Mouse (Mus musculus): ENCODE results near the gene R3hdm4.

R3hdm4 gene

DNA sequence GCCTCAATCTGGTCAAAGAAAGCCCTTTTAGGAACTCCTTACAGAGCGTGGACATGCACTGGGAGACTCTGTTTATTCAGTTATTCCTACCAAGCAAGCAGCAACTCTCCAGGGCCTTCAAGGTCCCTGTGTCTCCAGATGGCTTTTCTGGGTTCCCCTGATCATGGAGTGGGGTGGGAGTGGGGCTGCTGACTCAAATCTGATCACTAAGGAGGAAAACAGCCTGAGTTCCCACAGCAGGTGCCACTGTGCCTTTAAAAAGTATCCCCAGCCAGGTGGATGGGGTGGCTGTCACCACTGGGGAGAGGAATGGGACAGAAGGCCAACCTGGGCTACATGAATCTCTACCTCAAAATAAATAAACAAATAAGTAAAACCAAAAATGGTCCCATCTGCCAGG is 22.0 kb upstream of the R3hdm4 start:
- no peak for DNase-seq (ENCODE audit: inconsistent ontology term)

DNA sequence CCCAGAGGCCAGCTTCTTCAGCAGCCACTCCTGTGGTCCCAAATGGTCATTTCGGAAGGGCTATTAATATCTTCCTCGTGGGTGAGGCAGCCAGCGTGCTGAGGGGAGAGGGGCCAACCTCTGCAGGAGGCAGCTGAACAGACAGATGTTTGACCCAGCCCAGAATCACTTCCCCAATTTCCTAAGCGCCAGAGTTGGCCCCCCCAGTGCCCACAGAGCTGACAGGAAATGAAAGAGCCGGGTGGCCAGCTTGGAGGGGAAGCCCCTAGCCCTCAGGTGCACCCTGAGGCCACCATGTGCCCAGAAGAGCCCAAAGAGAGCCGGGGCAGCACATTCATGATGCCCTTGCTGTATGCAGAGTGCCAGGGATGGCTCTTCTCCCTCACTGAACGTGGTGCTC is 19.7 kb upstream of the R3hdm4 start:
- DNase-seq (ENCODE audit: inconsistent ontology term) = no peak

DNA sequence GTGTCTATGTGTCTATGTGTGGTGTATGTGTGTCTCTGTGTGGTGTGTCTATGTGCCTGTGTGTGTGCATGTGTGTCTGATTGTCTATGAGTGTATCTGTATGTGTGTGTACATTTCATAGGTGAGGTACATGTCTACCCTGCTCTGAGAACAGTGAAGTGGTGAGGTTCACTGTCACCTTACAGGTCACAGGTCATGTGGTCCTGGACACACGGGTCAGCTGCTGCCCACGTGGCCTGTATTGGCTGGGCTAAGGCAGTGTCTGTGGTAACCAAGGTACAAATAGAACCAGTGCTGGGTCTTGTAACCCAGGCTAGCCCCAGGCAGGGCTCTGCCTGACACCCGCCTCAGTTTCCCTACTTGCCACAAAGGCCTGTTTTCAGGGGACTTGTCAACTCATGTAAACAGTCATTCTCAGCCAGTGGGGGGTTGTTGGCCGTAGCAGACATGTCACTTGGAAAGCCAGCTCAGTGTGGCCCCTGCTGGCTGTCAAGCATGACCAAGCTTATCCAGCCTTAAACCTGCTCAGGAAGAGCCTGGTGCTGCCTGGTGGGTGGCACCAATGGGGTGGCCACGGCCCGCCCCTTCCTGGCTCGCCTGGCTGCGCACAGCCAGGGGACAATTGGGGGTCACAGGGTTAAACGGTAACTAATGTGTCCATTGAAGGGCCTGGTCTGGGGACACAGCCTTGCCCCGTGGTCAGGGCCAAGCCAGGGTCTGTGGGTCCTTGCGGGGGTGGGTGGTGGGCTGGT is 16.9 kb upstream of the R3hdm4 start:
- DNase-seq (ENCODE audit: inconsistent ontology term) = no peak

DNA sequence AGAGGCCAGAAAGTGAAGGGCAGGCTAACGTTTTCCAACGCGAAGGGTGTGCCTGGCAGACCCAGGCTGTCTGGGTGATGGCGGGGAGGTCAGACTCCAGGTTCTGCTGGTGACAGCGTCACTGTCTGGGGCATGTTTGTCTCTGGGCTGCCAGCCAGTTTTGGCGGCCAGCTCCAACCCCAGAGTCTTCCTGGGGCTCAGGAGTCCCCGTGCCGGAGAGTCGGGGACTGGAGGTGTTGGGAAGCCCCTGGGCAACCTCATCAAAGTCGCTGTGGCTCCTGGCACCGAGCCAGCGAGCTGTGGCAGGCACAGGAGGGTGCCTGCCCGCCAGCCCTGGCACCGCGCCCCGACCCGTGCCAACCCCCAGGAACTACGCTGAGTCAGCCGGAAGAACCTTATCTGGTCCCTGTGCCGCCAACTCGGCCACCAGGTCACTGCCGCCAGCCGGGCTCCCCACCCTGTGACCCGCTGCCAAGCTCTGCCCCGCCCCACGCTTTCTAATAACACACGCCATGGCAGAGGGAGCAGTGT is 16.0 kb upstream of the R3hdm4 start:
- peak; percentile 94 for DNase-seq (ENCODE audit: inconsistent ontology term)

DNA sequence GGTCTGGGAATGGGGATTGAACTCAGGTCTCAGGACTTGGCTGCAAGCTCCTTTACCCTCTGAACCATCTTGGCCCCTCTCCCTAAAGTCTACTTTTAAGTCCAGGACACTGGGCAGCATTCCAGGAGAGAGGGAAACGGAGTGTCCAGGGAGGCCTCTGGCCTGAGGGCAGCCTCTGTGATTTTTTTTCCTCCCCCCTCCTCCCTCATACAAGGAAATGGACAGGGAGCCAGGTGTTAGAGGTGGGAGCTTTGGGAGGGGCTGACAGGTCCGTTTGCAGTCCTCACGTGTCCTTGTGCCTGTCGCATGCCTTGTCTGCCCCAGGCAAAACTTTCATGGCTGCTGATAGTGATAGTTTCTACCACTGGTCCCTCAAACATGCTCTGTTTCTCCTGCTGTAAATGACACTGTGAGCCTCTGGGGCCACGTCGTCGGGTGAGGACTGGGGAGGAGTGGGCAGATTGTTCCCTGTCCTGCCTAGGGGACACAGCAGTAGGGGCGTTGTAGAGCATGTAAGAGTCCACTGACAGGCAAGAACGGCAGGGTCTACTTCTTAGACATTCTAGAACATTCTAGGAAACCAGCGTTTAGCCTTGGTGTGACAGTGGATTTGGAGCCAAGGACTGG is 15.4 kb upstream of the R3hdm4 start:
- DNase-seq (ENCODE audit: inconsistent ontology term) = no peak

DNA sequence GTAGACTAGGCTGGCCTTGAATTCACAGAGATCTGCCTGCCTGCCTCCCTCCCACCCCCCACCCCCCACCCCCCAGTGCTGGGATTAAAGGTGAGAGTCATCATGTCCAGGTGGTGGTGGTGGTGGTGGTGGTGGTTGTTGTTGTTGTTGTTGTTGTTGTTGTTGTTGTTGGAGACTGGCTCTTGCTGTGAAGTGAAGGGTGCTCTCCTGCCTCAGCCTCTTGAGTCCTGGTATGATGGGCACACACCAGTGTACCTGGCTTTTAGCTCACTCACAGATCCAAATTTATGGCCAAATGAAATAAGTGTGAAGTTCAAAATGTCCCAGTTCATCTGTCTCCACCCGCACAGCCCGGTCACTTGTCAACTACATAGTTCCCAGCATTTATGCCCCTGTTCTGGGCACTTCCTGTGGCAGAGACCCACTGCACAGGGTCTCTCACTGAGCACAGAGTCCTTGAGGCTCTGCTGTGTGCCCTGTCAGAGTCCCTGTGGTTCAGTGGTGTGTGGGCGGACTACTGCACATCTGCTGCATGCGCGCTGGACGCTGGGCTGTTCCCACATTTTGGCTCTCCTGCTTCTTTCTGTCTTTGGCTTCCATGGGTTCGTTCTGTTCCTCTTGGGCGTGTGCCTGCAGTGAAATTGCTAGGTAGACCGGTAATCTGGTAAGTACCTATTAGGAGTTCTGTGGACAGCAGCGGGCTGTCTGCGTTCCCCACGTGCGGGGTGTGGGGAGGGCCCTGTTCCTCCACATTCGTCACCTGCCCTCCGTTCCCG is 14.0 kb upstream of the R3hdm4 start:
- no peak for DNase-seq (ENCODE audit: inconsistent ontology term)

DNA sequence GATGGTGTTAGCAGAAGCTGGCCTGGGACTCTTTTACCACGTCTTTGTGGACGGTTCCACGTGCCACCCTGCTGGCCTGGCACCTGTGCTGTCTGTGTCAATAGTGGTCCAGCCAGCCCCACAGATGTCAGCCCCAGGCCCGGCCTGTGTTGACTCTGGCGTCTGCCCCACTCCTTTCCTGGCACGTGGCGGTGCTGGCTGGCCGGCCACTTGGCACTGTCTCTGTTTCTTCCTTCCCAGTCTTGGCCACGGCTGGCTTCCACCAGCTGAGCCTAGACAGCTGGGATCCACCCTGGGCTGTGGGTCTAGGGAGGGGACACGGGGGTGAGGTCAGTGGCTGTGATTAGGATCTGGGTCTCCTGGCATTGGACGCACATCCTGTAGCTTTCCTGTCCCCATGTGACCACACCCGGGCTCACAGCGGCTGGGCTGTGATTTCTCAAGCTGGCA is 13.3 kb upstream of the R3hdm4 start:
- DNase-seq (ENCODE audit: inconsistent ontology term) = peak; percentile 97

DNA sequence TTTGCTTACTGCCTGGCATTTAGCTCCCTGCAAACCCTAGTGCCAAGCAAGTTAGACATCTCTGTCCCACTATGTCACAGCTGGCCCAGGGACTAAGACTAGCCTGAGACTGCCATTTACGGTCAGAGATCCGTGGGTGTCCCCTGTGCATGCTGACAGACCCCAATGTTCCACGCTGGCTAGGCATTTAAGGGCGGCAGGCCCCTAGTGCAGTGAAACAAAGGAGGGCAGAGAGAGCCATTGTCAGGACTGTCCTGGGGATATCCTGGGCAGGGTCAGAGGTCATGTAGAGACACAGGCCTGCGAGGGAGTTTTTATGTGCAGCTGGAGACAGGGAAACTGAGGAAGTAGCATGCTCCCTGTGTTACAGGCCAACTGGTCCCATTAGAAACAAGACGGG is 12.9 kb upstream of the R3hdm4 start:
- DNase-seq (ENCODE audit: inconsistent ontology term) = no peak

DNA sequence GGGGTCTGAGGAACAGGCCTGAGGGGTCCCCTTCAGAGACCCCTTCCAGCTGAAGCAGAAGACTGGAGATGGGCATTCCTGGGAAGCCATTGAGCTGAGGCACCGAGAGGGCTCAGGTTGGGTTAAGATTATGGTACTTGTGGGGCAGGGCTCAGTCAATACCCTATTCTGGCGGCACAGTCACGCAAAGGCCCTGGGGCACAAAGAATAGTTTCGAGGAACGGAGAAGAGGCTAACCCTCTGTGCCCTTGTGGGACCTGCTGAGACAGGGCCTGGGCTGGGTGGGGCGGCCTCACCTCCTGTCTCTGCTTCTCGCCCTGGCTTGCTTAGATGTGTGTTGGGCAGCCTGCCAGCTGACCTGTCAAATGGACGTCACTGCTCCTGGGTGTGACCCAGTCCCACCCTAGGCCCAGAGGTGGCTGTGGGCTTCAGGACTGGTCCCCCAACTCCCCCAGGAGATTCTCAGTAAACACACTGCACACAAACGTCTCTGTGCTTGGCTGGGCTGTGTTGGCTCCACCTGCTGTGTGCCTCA is 12.2 kb upstream of the R3hdm4 start:
- DNase-seq (ENCODE audit: inconsistent ontology term) = no peak

DNA sequence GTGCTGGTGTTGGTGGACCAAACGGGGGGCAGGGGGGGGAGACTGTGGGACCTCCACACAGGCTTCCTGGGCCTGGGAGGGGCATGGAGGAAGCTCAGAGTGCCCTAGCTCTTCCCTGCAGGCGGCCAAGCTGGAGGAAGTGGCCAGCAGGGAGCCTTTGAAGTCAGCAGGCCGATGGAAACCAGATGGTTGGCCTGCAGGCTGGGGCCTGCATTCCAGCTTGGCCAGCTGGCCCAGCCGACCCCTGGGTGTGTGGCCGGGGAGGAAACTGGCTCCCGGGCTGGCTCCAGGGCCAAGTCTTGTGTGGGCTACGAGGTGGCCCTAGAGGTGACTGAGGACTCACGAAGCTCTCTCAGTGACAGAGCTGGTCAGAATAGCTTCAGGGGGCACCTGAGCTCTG is 11.7 kb upstream of the R3hdm4 start:
- peak; percentile 91 for DNase-seq (ENCODE audit: inconsistent ontology term)

DNA sequence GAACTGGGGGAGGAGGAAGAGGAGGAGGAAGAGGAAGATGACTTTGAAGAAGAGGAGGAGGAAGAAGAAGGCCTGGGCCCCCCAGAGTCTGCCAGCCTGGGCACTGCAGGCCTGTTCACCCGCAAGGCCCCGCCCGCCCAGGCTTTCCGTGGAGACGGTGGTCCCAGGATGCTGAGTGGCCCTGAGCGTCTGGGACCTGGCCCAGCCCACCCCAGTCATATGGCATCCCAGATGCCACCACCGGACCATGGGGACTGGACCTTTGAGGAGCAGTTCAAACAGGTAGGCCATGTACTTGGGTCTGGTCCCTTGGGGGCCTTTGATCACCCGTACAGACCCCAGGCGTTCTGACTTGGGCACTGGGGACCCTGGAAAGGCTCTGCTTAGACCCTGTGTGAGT is 10.8 kb upstream of the R3hdm4 start:
- no peak for DNase-seq (ENCODE audit: inconsistent ontology term)

DNA sequence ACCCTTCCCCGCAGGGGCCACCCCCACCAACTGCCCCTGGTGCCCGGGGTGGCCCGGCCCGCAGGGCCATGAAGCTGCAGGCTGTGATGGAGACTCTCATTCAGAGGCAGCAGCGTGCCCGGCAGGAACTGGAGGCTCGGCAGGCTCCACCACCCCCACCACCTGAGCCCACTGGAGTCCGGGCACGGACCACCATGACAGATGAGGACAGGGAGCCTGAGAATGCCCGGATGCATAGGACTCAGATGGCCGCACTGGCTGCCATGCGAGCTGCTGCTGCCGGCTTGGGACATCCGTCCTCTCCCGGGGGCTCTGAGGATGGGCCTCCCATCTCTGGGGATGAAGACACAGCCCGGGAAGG is 9.8 kb upstream of the R3hdm4 start:
- DNase-seq (ENCODE audit: inconsistent ontology term) = no peak

DNA sequence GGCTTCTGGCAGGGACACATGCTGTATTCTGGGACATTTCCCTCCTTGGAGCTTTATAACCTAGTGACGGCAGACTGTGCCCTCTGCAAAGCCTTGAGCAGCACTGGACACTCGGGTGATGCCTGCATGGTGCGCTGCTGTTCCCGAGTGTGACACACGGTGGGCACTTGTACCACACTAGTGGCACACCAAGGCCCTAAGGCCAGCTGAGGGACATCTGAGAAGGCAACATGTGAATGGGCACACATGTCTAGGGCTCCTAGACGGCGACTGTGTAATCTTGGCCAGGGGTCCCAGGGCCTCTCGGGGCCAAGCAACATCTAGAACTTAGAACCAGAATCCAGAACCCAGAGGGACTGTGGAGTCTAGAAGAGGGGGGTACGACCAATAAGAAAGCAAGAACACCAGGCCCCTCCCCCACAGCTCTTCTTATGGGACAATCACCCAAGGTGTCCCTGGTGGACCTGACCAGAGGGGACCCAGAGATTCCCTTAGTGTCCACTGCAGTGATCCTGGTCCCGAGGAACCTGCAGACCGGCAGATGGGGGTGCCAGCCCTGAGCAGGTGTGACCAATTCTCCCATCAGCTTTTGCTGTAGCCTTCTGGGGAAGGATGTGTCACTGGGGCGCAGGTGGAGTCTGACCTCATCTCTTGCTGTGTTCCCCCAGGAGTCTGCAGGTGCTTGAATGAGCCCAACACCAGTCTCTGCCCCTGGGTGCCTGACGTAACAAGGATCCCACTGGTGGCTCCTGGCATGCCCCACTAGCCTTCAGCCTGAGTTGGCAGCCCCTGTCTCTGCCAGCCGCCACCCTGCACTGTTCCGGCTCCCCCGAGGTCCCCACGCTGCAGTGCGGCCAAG is 9.2 kb upstream of the R3hdm4 start:
- no peak for DNase-seq (ENCODE audit: inconsistent ontology term)

DNA sequence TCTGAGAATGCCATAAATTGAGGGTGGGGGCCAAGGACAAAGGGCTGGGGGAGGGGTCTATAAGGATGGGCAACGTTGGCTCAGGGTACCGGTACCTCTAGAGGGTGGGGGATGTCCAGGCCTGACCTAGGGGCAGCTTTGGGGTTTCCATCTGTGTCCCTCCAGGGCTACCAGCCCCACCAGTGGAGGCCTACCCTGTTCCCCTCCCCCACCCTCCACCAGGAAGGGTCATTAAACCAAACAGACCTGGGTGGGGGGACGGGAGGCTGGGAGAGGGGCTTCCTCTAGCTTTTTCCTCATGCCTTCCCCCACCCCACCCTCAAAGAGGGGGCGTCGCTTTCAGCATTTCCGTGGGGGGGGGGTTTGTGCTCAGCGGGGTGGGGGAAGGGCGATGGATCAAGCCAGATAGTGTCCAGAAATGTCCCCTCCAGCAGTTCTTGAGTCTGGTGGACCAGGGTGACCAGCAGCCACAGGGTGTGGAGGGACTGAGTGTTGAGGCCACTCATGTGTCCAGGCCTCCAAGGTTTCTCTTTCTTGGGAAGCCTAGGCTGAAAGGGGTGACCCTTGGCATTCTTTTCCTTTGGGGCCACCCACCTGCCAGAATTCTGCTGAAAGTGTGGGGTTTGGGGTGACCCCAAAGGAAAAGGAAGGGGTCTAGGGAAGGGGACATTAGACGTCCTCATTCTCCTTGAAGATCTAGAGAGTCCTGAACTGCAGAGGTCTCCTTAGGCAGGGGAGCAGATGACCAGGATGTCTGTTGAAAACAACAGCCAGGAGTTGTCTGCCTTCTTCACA is 8.1 kb upstream of the R3hdm4 start:
- DNase-seq (ENCODE audit: inconsistent ontology term) = no peak

DNA sequence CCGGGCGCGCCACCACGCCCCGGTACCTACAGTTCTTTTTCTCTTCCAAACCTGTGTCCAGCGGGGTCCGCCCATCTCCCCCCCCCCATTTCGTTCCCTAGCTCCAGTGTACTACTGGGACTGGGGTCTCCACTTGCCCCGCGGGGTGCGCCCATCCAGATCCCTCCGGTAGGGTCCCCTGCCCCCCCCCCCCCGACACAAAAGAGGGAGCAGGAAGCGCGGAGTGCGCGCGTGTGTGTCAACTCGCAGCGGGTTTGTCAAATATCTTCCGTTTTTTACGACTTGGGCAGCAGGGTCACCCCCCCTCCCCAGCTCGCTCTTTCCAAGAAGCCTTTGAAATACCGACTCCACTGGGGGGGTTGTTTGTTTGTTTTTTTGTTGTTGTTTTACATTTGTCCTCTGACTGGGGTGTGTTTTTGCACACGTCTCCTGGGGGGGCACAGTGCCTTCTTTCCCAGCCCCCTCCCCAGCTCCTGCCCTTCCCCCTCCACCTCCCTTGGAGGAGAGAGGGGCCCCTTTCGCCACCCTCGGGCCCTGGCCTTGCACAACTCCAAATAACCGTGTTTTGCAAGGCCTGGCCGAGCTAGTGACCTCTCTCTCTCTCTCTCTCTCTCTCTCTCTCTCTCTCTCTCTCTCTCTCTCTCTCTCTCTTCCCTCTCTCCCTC is 7.2 kb upstream of the R3hdm4 start:
- DNase-seq (ENCODE audit: inconsistent ontology term) = peak; percentile 37

DNA sequence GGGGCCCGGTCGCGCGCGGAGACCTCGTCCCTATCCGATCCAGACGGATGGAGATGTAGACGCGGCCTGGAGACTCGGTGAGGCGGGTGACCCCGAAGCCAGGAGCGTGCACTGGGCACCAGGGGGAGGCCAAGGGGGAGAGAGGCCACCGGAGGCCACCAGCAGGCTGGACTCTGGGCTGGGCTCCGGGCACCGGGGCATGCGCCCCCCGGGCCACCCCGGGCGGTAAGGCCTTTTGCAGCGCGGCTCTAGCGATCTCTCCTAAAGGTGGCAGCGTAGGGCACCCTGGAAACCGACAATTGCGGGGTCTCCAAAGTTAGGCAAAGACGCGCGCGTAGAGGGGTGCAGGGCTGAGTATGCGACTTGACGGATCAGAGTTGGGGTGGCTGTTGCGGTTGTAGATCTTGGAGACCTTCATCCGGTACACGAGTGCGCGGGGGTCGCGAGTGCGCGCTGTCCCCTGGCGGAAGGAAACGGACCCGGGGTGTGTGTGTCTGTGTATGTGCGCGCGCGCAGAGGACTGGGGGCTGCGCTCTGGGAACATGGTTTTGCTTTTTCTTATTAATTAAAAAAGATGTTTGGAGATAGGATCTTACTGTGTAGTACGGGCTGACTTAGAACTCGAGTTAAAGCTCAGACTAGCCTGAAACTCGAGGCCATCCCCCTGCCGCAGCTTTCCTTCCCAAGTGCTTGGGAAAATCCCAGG is 6.5 kb upstream of the R3hdm4 start:
- DNase-seq (ENCODE audit: inconsistent ontology term) = no peak

DNA sequence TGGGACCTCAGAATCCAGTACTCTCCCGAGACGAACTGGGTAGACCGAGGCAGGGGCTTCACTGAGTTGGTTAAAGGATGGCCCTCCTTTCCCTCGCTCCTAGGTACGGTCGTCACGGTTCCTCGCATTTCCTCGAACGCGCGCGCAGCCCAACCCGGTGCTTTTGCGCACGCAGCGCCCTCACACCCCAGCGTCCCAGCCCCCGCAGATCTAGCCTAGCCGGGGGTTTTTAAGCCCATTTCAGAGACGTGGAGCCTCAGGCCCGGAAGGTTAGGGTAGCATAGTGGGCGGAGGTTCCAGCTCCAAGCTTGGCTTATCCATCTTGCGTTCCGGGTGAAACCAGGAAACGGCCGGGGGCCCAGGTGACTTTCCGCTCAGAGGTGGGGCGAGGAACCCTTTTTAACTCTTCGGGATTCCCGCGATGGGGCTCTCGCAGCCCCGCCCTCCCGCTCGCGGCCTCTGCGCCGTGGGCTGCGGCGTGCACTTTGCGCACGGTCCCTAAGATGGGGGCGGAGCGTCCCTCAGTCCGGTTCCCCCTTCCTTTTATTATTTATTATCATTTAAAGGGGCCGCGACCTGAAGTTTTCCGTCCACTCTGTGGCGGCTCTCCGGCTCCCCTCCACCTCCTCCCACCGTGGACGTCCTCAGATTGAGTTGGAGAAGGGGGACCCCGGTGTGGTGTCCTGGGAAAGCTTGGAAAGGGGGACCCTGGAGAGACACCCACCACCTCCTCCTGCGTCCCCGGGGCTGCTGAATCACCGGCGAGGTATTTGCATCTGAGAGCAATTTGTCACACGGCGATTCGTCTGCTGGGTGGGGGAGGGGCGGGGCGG is 5.7 kb upstream of the R3hdm4 start, which contains the start of gene Arid3a:
Arid3a (plus strand) TSS at position 553 of the 833 bp plus-strand sequence.
- DNase-seq (ENCODE audit: inconsistent ontology term) = peak; percentile 95

DNA sequence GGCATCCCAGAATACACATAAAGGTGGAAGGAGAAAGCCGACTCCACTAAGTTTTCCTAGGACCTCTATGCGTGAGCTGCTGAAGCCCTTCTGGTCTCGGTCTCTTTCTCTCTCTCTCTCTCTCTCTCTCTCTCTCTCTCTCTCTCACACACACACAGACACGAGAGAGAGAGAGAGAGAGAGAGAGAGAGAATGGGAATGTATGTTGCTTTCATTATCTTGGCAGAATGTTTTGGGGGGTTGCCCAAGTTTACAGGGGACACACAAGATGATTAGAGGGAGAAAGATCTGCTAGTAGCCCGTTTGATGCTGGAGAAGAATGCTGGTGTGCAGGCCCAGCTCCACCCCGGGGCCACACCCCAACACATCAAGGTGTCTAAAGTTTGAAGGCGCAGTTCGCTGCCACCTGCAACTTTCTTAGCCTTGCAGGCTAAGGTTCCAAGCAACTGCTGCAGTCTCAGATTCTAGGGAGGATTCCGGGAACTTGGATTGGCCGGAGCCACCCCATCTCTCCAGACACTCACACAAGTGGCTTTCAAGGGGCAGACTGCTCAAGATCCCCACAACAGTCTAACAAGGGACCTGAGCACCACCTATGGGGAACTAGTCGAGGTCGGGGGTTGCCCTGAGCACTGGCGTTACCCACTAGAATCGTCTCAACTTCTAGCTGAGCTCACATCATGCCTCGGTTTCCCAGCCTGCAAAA is 4.9 kb upstream of the R3hdm4 start:
- peak; percentile 68 for DNase-seq (ENCODE audit: inconsistent ontology term)

Data from Muller cell, postnatal 12 days (primary cell).